Mouse (Mus musculus) limb, embryonic 10.5 days (tissue): ENCODE measurements around the gene Ust. TPM values are rescaled to one million over a fixed set of nuclear protein-coding genes. Genes with fewer than 3 reads are reported as not detected.
"Not testable (repeated sequence)": the region's sequence is repeated elsewhere in the genome, so short reads cannot be mapped to it uniquely, and the experiment has no call there.

Experiments
- DNase-seq: peaks from one replicate; pipeline ENCODE4 v3.0.0-alpha.2; 2017; ENCODE audit warnings: low spot score
- H3K27ac ChIP-seq: fragments of 300-500 bp; sonication (generic); 2 replicates; pipeline ENCODE4 v1.5.1; 2016; ENCODE audit warnings: mild to moderate bottlenecking
- H3K27me3 ChIP-seq: fragments of 300-500 bp; sonication (generic); 2 replicates; pipeline ENCODE4 v1.6.1; 2016; ENCODE audit warnings: low read depth, mild to moderate bottlenecking; ENCODE audit not compliant: poor library complexity, severe bottlenecking
- H3K36me3 ChIP-seq: fragments of 300-500 bp; sonication (generic); 2 replicates; pipeline ENCODE4 v1.6.1; 2016; ENCODE audit warnings: mild to moderate bottlenecking, moderate library complexity
- H3K4me1 ChIP-seq: fragments of 300-500 bp; sonication (generic); 2 replicates; pipeline ENCODE4 v1.6.1; 2016
- H3K4me3 ChIP-seq: fragments of 300-500 bp; sonication (generic); 2 replicates; pipeline ENCODE4 v1.5.1; 2016; ENCODE audit warnings: mild to moderate bottlenecking, moderate library complexity
- H3K9me3 ChIP-seq: fragments of 300-500 bp; sonication (generic); replicated peaks from 2 replicates; pipeline ENCODE4 v1.6.1; 2016; ENCODE audit warnings: mild to moderate bottlenecking
- WGBS: fragments of 180-500 bp; shearing (Covaris S2); methylation state at CpG from one replicate; pipeline ENCODE4 v1.1.7; 2016; 5-methylcytosine and 5-hydroxymethylcytosine counted together
- polyA plus RNA-seq: library from polyadenylated mRNA; unstranded; fragments of >200 nt; fragmentation: Nextera tagmentation; extraction: Ambion mirVana; gene quantifications from 2 replicates; pipeline ENCODE4 v1.2.1, GENCODE M21; 2016

The Ust gene
- 3.0 and 3.5 TPM in 2 replicates for polyA plus RNA-seq

GRCm38 (mm10) chr10:8518141-8519013 lies at the start of gene Ust:
Ust (minus strand) TSS chr10:8518825.
- Histone ChIP-seq H3K4me1 (peaks cover 28% of the 10 kb centered on the region), H3K27me3 (peaks cover 33% of the 10 kb centered on the region), H3K9me3 (no peaks in the 10 kb centered on the region), H3K4me3 (peak within 1 kb of the TSS; percentile 81), H3K27ac (peak within 1 kb of the TSS; percentile 89), H3K36me3 (peaks cover 3% of the 10 kb centered on the region; the same call in 1 of the 2 replicates)
- DNase-seq, result peak; percentile 88
- under 1% methylated on average over 78 of the region's 78 CpGs for WGBS

- no peak overlapping the region for H3K4me3 ChIP-seq
- H3K36me3 ChIP-seq, result no peaks in the 10 kb centered on the region
- H3K4me1 ChIP-seq, result no peaks in the 10 kb centered on the region
- 80% methylated on average over 4 of the region's 4 CpGs for WGBS
- H3K27ac ChIP-seq, result no peak overlapping the region
- 0 out of 2 replicates have a peak, but pooled peaks cover 1% of the 10 kb centered on the region for H3K9me3 ChIP-seq
- no peaks in the 10 kb centered on the region for H3K27me3 ChIP-seq
- DNase-seq, result no peak
These were observed 42.7 kb upstream of the Ust start for GRCm38 (mm10) chr10:8561366-8561765.

- H3K9me3 ChIP-seq, H3K36me3 ChIP-seq, H3K4me3 ChIP-seq, DNase-seq, H3K4me1 ChIP-seq, H3K27me3 ChIP-seq, H3K27ac ChIP-seq: not testable (repeated sequence)
- WGBS, result 71% methylated on average over 6 of the region's 6 CpGs
These were observed 40.9 kb upstream of the Ust start for GRCm38 (mm10) chr10:8559566-8559965.

- DNase-seq, H3K4me3 ChIP-seq, H3K9me3 ChIP-seq, H3K36me3 ChIP-seq, H3K4me1 ChIP-seq, H3K27me3 ChIP-seq, H3K27ac ChIP-seq: not testable (repeated sequence)
These were observed 33.6 kb upstream of the Ust start for GRCm38 (mm10) chr10:8552239-8552638.

DNA sequence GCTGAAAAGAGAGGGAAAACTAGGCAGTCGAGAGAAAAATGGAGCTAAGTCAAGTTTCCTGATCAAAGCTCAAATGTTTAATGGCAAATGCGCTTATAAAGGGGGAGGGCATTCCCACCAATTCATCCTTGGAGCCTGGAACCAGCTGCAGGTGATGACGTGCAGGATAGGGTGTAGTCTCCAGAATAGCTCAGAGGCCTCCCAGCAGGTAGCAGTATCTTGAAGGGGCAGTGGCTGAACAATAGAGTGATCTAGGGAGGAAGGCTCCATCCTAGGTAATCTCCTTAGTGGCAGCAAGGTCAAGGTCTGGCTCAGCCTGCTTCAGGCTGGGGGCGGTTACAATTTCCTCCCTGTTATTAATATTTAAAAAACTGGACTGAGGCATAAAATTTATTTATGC lies 33.0 kb upstream of the Ust start:
- not testable (repeated sequence) for H3K36me3 ChIP-seq, H3K27ac ChIP-seq, H3K4me1 ChIP-seq, H3K9me3 ChIP-seq, DNase-seq, H3K27me3 ChIP-seq, H3K4me3 ChIP-seq
- WGBS, result 95% methylated on average over 4 of the region's 4 CpGs

GRCm38 (mm10) chr10:8541514-8541913 lies 22.9 kb upstream of the Ust start:
- WGBS, result 4% methylated on average over 1 of the region's 1 CpGs
- no peak for DNase-seq
- Histone ChIP-seq H3K27ac (no peak overlapping the region), H3K9me3 (no peaks in the 10 kb centered on the region), H3K36me3 (no peaks in the 10 kb centered on the region), H3K4me1 (peaks cover 4% of the 10 kb centered on the region; the same call in 1 of the 2 replicates), H3K27me3 (no peaks in the 10 kb centered on the region), H3K4me3 (no peak overlapping the region)

DNA sequence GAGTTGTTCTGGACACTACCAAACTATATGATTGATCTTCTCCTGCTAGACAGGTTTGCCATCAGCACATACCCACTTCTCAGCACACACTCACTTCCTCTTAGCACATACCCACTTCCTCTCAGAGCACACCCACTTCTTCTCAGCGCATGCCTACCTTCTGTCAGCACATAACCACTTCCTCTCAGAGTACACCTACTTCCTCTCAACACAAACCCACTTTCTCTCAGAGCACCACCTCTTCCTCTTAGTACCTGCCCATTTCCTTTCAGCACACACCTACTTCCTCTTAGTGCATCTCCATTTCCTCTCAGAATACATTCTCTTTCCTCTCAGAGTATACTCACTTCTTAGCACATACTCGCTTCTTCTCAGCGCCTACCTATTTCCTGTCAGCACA lies 16.8 kb upstream of the Ust start:
- Histone ChIP-seq H3K36me3 (no peaks in the 10 kb centered on the region), H3K4me3 (no peak overlapping the region), H3K27me3 (no peaks in the 10 kb centered on the region), H3K4me1 (no peaks in the 10 kb centered on the region), H3K27ac (no peak overlapping the region), H3K9me3 (no peaks in the 10 kb centered on the region)
- 95% methylated on average over 3 of the region's 3 CpGs for WGBS
- DNase-seq, result no peak

DNA sequence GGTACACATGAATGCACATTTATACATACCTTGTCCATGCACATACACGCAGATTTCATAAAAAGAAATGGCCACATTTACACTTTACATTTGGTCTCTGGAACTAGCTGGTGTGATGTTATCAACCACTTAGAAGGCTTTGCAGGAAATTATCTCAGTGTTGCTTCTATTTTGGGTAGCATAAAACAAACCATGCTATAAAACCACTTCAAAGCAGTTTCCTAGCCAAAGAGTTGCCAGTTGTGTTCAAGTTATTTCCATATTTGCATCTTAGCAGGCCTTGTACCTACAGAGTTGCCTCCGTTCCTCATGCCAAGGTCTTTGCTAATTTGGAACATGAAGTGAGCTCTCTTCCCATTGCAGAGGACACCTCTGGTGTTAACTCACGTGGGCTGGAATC lies 13.0 kb upstream of the Ust start:
- 90% methylated on average over 3 of the region's 3 CpGs for WGBS
- no peak for DNase-seq
- H3K4me3 ChIP-seq, result no peak overlapping the region
- H3K4me1 ChIP-seq, result no peaks in the 10 kb centered on the region
- H3K9me3 ChIP-seq, result no peaks in the 10 kb centered on the region
- H3K27ac ChIP-seq, result no peak overlapping the region
- H3K27me3 ChIP-seq, result no peaks in the 10 kb centered on the region
- no peaks in the 10 kb centered on the region for H3K36me3 ChIP-seq

DNA sequence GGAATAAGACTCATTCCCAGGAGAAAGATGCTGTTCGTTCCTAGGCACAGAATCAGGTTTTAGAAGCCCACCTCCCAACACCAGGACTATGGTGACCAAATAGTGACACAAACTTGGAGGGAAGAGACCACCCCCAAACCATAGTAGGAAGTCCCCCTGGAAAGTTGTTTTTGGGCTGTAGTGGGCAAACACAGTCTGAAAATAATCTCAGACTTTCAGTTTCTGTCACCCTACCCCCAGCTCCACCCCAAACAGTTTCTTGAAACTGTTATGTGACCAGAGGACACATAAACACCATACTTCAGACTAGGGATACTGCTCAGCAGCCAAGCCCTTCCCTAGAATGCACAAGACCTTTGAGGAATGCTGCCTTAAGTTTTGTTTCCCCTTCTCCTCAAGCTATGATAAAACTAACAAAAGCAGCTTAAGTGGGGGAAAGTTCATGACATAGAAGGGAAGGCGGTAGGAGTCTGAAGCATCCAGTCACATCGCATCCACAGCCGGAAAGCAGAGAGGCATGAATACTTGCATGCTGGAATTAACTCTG lies 12.0 kb upstream of the Ust start:
- DNase-seq, result no peak
- Histone ChIP-seq H3K27me3 (no peaks in the 10 kb centered on the region), H3K36me3 (no peaks in the 10 kb centered on the region), H3K4me3 (no peak overlapping the region), H3K27ac (no peak overlapping the region), H3K4me1 (no peaks in the 10 kb centered on the region), H3K9me3 (no peaks in the 10 kb centered on the region)
- WGBS, result 91% methylated on average over 4 of the region's 4 CpGs

DNA sequence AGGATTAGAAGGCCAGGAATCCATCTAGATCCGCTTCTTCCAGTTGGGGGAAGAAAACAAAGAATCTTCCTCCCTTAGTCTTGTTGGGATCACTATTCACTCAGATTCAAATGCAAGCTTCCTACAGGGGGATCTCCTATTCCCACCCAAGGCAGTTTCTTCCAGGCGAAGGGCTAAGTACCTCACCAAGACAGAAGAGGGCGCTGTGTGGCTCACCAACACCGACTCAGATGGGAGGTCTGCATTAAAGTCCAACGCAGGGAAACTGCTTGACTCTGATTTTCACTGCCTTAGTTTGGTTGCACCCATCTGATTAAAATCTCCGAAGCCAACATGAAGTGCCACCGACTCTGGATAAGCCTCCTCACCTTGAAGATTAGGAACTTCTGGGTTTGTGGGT lies 10.5 kb upstream of the Ust start:
- DNase-seq, result peak; percentile 44
- WGBS, result 35% methylated on average over 7 of the region's 7 CpGs
- H3K27ac ChIP-seq, result no peak overlapping the region
- H3K27me3 ChIP-seq, result no peaks in the 10 kb centered on the region
- no peaks in the 10 kb centered on the region for H3K9me3 ChIP-seq
- H3K36me3 ChIP-seq, result no peaks in the 10 kb centered on the region
- no peaks in the 10 kb centered on the region for H3K4me1 ChIP-seq
- no peak overlapping the region for H3K4me3 ChIP-seq

- no peaks in the 10 kb centered on the region for H3K27me3 ChIP-seq
- peaks cover 6% of the 10 kb centered on the region; the same call in 1 of the 2 replicates for H3K4me1 ChIP-seq
- H3K4me3 ChIP-seq, result no peak overlapping the region
- no peaks in the 10 kb centered on the region for H3K9me3 ChIP-seq
- no peak for DNase-seq
- 89% methylated on average over 1 of the region's 1 CpGs for WGBS
- H3K36me3 ChIP-seq, result no peaks in the 10 kb centered on the region
- no peak overlapping the region for H3K27ac ChIP-seq
These were observed 6.7 kb upstream of the Ust start for GRCm38 (mm10) chr10:8525354-8525753.

GRCm38 (mm10) chr10:8521536-8521935 lies 2.9 kb upstream of the Ust start:
- Histone ChIP-seq H3K27me3 (peaks cover 21% of the 10 kb centered on the region), H3K4me3 (no peak overlapping the region), H3K27ac (no peak overlapping the region), H3K9me3 (no peaks in the 10 kb centered on the region), H3K36me3 (no peaks in the 10 kb centered on the region), H3K4me1 (peaks cover 26% of the 10 kb centered on the region)
- WGBS, result 82% methylated on average over 6 of the region's 6 CpGs
- DNase-seq, result no peak

GRCm38 (mm10) chr10:8520766-8521395 lies 2.3 kb upstream of the Ust start:
- no peak for DNase-seq
- peaks cover 27% of the 10 kb centered on the region for H3K27me3 ChIP-seq
- no peaks in the 10 kb centered on the region for H3K36me3 ChIP-seq
- WGBS, result 74% methylated on average over 7 of the region's 7 CpGs
- no peaks in the 10 kb centered on the region for H3K9me3 ChIP-seq
- H3K4me3 ChIP-seq, result no peak overlapping the region
- peaks cover 26% of the 10 kb centered on the region for H3K4me1 ChIP-seq
- no peak overlapping the region for H3K27ac ChIP-seq
